Mouse (Mus musculus): Measurements from ENCODE around the gene Nxpe5. TPM values are rescaled to one million over a fixed set of nuclear protein-coding genes. Genes with fewer than 3 reads are reported as not detected.

The Nxpe5 gene
- total RNA-seq, 2 experiments from 2014 or later = 0.28 to 0.94 TPM

DNA sequence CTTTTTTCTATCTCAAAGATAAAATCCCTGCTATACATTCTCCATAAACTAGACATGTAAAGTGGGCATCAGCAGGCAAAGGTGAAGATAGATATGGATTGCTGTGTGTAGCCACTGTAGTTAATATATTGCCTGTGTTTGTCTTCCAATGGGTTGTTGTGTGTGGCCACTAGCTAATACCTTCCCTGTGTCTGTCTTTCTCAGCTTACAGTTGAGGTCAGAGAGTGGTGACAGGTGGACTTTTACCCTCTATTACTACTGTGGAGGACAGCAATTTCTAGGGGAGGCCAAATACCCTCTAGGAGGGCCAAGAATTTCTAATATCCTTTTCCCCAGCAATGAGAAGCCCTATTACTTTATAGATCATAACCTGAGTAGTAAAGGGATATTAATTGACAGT is 8.5 kb downstream of the Nxpe5 start:
- no peak for ATAC-seq (replicated peaks; ENCODE audit: low FRiP score, low TSS enrichment, poor library complexity, severe bottlenecking)

GRCm38 (mm10) chr5:138241511-138241910 is 15.8 kb downstream of the Nxpe5 start:
- no peak for ATAC-seq (replicated peaks; ENCODE audit: low FRiP score, low TSS enrichment, poor library complexity, severe bottlenecking)

GRCm38 (mm10) chr5:138251144-138251543 is 25.4 kb downstream of the Nxpe5 start:
- no peak for ATAC-seq (replicated peaks; ENCODE audit: low FRiP score, low TSS enrichment, poor library complexity, severe bottlenecking)

DNA sequence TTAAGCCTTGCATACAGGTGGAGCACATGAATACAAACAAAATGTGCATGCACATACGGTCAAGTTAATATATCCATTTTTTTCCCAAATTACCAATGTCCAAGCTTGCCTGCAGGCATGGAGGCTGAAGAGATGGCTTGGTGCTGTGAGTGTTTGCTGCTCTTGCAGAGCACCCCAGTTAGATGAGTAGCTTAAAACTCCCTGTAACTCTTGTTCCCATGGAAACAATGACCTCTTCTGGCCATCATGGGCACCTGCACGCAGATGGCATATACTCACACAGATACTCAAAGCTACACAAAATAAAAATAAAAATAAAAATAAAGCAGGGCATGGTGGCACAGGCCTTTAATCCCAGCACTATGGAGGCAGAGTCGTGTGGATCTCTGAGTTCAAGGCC is 27.4 kb downstream of the Nxpe5 start:
- no peak for ATAC-seq (replicated peaks; ENCODE audit: low FRiP score, low TSS enrichment, poor library complexity, severe bottlenecking)

- peak; percentile 96 for ATAC-seq (replicated peaks; ENCODE audit: low FRiP score, low TSS enrichment, poor library complexity, severe bottlenecking)
These were observed 29.8 kb downstream of the Nxpe5 start, which contains the start of gene Lamtor4 for GRCm38 (mm10) chr5:138255353-138256093. TSS of gene Lamtor4 (plus strand) at chr5:138255482.

GRCm38 (mm10) chr5:138256094-138256467 is 30.4 kb downstream of the Nxpe5 start:
- ATAC-seq (replicated peaks; ENCODE audit: low FRiP score, low TSS enrichment, poor library complexity, severe bottlenecking) = no peak

DNA sequence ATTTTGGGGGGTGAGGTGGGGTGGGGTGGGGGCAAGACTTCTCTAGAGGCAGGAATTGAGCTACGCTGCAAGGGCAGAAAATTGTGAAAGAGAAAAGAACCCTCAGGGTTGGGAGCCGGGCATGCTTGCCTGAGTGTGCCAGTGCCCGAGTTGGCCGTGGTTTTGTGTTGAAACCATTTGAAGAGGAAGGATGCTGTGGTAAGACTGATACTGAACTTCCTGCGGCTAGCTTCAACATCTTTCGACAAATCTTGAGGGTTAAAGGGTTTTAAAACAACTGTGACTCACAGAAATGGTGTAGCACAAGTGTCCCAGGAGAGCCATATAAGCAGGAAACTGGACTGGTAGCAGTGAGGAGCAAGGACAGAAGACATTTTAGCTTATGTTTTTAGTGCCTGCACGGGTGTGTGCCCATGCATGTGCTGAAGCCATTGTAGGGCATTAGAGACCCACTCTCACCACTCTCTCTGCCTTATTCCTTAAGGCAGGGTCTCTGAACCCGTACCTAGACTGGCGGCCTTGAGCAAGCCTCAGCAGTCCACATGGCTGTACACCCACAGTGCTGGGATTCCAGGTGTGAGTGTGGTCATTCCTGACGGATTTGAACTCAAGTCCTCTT is 31.4 kb downstream of the Nxpe5 start:
- ATAC-seq (replicated peaks; ENCODE audit: low FRiP score, low TSS enrichment, poor library complexity, severe bottlenecking) = no peak

- no peak for ATAC-seq (replicated peaks; ENCODE audit: low FRiP score, low TSS enrichment, poor library complexity, severe bottlenecking)
These were observed 31.9 kb downstream of the Nxpe5 start for GRCm38 (mm10) chr5:138257585-138257978.

- ATAC-seq (replicated peaks; ENCODE audit: low FRiP score, low TSS enrichment, poor library complexity, severe bottlenecking) = no peak
These were observed 32.4 kb downstream of the Nxpe5 start for GRCm38 (mm10) chr5:138258078-138258477.

DNA sequence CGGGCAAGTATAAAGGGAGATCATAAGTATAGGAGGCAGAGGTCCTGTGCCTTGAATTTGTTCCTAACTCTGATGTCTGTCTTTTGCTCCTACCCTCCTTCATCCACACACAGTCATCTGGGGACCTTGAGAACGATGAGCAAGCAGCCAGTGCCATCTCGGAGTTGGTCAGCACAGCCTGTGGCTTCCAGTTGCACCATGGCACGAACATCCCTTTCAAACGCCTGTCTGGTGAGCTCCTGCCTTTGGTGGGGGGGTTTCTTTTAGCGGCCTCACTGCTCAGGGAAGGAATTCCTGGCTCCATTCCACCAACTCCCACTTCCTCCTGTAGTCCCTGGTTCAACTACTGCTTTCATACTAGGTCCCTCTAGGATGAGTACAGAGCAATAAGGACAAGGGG is 32.8 kb downstream of the Nxpe5 start:
- ATAC-seq (replicated peaks; ENCODE audit: low FRiP score, low TSS enrichment, poor library complexity, severe bottlenecking) = no peak

DNA sequence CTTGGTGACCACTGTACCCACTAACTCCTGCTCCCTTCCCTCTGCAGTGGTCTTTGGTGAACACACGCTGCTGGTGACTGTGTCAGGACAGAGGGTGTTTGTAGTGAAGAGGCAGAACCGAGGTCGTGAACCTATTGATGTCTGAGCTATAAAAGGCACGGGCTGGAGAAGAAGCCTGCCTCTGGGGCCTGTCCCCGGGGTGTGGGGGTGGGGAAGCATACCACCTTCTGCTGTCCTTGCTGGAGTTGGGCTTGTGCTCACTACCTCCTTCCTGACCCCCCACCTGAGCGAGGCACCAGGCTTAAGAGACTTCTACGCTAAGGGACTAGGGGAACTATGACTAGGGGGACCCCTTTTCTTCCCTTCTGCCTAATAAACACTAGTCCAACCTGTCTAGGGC is 33.3 kb downstream of the Nxpe5 start:
- no peak for ATAC-seq (replicated peaks; ENCODE audit: low FRiP score, low TSS enrichment, poor library complexity, severe bottlenecking)

- ATAC-seq (replicated peaks; ENCODE audit: low FRiP score, low TSS enrichment, poor library complexity, severe bottlenecking) = no peak
These were observed 34.4 kb downstream of the Nxpe5 start for GRCm38 (mm10) chr5:138260051-138260450.

GRCm38 (mm10) chr5:138260834-138261233 is 35.1 kb downstream of the Nxpe5 start:
- peak; percentile 55 for ATAC-seq (replicated peaks; ENCODE audit: low FRiP score, low TSS enrichment, poor library complexity, severe bottlenecking)

- no peak for ATAC-seq (replicated peaks; ENCODE audit: low FRiP score, low TSS enrichment, poor library complexity, severe bottlenecking)
These were observed 36.3 kb downstream of the Nxpe5 start for GRCm38 (mm10) chr5:138262001-138262400.

GRCm38 (mm10) chr5:138262582-138263240 is 37.0 kb downstream of the Nxpe5 start:
- 0 out of 2 replicates have a peak, but pooled peaks have one; percentile 10 for ATAC-seq (replicated peaks; ENCODE audit: low FRiP score, low TSS enrichment, poor library complexity, severe bottlenecking)

DNA sequence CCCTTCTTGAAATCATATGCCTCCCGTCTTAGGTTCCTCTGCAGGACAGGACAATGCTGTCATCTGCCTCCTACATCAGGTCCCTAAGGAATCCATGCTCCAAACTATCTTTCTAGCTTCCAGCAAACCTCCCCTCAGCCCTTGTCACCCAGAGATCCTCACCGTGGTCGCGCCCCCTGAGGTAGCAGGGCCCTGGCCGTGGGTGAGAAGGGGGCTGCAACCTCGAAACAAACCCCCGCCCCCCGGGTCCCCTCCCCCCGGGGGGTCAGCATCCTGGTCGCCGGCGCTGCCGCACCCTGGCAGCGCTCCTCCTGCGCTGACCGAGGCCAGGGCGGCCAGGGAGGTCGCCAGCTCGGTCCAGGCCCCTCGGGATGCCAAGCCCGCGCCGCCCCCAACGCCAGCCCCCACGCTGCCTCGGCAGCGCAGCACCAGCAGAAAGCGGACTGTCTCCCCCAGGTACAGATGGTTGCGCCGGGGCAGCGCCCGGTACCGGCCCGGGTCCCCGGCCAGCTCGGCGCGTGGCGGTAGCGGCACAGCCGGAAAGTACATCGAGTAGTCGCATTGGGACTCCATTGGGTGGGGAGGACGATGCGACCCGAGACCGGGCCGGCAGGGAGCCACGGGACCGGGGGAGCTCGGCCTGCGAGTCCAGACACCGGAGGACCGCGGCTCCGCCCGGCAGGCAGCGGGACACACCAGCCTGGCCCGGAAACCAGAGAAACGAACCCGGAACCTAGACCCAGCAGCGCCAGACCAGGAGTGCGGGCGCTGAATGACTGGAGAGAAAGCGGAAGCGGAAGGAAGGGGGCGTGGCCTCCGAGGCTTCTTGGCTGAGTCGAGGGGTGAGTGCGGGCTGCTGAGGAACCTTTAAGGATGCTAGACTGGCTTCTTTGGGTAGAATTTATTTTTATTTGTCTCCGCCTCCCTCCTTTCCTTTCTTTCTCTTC is 37.8 kb downstream of the Nxpe5 start, which contains the start of gene BC037034:
Gene BC037034 (minus strand): TSS at position 774 of the 947 bp plus-strand sequence.
- ATAC-seq (replicated peaks; ENCODE audit: low FRiP score, low TSS enrichment, poor library complexity, severe bottlenecking) = peak; percentile 70

DNA sequence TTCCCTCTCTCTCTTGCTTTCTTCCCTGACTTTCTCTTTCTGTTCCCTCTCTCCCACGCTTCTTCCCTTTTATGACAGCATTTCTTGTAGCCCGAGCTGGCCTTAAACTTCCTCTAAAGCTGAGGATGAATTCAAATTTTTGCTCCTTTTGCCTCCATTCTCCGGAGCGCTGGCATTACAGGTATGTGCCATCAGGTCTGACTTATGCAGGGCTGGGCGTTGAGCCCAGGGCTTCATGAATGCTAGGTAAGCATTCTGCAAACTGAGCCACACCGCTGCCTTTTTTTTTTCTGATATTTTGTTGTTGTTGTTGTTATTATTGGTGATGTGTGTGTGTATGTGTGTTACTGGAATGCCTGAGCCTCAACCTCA is 38.5 kb downstream of the Nxpe5 start:
- ATAC-seq (replicated peaks; ENCODE audit: low FRiP score, low TSS enrichment, poor library complexity, severe bottlenecking) = no peak

DNA sequence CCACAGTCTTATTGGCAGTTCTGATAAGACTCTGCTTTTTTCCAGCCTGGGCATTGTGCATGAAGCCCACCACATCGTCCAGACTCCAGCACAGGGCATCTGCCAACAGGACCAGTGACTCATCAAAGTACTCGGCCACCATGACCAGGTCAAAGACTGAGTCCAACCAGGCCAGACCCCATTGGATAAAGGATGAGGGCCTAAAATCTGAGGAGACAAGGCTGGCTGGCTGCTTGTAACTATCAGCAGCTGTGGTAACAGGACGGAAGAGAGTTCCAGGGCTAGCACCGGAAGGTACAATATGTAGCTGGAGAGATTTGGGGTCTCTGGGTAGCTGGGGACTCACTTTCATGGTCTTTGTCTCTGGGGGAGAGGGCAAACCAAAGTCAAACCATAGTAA is 40.0 kb downstream of the Nxpe5 start:
- no peak for ATAC-seq (replicated peaks; ENCODE audit: low FRiP score, low TSS enrichment, poor library complexity, severe bottlenecking)

DNA sequence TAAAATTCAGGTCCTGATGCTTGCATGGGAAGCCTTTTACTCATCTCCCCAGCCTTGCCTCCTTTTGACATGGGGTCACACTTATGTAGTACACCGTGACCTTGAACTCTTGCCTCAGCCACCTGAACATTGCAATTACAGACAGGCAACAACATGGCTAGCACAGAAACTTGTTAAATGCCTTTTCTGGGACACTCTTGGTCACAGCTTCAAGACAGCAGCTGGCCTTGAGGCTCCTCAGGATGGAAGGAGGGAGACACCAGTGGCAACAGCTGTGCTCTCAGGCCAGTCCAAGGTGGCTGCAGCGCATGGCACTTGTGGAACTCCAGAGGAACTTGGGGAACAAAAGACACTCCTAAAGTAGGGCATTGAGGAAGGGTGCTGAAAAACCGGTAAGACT is 41.4 kb downstream of the Nxpe5 start:
- ATAC-seq (replicated peaks; ENCODE audit: low FRiP score, low TSS enrichment, poor library complexity, severe bottlenecking) = no peak

DNA sequence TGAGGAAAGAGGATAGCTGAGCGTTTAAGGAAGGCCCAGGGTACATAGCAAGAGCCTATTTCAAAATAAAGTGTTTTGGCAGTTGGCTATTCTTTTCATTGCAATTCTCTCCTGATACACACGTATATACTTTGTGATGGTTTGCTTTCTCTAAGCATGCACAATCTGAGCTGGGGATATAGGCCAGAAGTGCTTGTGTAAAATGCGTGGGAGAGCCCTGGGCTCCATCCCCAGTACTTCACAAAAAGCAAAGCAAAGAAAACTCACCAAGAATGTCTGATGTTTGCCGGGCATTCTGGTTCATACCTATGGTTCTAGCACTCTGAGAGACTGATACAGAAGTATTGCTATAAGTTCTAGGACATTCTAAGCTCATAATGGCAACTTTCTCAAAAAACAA is 43.3 kb downstream of the Nxpe5 start:
- ATAC-seq (replicated peaks; ENCODE audit: low FRiP score, low TSS enrichment, poor library complexity, severe bottlenecking) = no peak
